Mouse (Mus musculus): ENCODE data around the gene Bri3bp.

Gene Bri3bp

DNA sequence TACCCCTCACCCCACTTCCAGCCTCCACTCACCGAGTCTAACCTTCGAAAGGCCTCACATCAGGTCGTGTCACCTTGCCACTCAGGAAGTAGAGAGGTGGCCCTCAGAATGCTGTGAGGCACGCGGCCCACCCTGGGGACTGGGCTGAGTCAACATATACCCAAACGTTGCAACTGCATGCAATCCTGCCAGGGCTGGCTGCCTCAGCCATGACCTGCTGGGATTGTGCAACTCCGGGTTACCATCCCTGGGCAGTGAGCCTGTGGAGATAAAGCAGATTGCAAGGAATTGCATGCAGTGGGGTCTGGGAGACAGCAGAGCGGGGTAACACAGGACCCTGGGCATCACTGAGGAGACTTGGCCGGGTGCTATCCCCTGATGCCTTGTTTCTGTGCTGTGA is 11.2 kb downstream of the Bri3bp start:
- DNase-seq (ENCODE audit: low spot score in 2 of 2), result no peak

DNA sequence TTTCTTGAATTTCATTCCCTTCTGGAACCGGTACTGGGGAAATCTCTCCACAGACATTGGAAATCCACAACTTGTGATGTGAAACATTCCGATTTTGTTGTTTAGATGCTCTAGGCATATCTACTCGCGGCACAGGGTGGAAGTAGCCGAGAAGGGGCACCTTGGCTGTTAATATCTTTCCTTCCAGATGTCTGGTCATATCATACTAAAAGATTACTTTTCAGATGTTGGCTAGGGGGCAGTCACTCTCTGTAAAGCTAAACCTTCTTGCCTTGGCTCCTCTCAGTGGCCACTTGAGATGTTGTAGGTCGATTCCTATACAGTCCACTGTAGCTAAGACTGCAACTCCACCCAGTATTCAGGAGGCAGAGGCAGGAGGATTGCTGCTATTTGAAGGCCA is 14.7 kb downstream of the Bri3bp start:
- no peak for DNase-seq (ENCODE audit: low spot score in 2 of 2)

DNA sequence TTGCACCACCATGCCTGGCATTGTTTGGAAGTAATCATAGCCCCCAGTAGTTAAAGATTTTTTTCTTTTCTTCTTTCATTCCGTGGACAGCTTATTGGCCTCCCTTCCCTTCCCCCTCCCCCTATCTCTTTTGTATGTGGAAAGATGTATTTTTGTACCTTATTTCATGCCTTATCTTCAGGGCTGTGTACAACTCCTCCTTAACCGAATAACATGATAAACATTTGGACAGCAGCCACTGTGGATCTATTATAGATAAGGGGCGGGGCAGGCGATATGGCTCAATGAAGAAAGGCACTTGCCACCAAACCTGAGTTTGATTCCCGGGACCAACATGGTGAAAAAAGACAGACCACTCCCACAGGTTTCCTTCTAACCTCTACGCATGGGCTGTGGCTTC is 16.2 kb downstream of the Bri3bp start:
- no peak for DNase-seq (ENCODE audit: low spot score in 2 of 2)

DNA sequence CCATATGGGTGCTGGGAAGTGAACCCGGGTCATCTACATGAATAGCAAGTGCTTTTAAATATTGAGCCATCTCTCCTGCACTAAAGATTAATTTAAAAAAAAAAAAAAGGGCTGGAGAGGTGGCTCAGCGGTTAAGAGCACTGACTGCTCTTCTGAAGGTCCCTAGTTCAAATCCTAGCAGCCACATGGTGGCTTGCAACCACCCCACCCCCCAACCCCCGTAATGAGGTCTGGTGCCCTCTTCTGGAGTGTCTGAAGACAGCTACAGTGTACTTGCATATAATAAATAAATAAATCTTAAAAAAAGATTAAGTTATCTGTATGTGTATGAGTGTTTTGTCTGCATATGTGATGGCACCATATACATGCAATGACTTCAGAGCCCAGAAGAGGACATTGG is 19.2 kb downstream of the Bri3bp start:
- DNase-seq (ENCODE audit: low spot score in 2 of 2), result no peak

DNA sequence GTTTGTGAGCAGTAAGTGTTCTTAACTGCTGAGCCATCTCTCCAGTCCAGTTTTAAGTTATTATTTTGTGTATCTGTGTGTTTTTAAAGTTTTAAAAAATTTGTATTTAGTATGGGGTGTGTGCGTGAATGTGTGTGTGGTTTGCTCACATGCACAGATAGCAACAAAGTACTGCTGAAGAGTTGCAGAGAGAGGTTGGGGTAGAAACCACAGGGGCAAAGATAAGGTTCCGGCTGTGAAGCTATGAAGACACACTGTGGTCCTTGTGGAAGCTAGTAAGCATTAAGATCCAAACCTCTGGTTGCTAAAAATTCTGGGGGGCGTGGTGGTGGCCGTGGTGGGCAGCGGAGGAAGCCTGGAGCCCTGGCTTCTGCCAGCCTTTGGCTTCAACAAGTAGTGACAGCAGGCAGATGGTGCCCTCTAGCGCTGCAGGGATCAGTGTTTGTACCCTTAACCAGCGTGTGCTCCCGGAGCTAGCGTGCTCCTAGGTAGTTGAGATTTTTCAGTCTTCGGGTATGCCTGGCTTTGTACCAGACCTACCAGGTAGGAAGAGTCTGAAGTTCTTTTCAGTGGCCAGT is 20.6 kb downstream of the Bri3bp start:
- peak; percentile 59 to 67 for DNase-seq (ENCODE audit: low spot score in 2 of 2)

DNA sequence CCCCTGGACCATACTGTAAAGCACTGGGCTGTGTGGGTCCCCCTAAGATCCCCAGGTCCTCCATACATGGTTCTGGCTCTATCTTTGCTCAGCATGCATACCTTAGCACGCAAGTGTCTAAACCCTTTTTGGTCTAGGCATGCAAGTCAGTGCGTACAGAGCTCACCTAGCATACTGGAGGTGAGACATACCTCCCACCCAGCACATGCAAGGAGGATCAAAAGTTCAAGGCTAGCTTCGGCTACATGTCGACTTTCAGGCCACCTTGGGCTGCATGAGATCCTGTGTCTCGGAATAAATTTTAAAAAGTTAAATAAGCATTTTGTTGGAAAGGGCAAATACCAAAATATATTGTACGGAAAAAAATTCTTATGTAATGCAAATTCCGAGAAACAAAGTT is 23.8 kb downstream of the Bri3bp start:
- DNase-seq (ENCODE audit: low spot score in 2 of 2), result no peak

DNA sequence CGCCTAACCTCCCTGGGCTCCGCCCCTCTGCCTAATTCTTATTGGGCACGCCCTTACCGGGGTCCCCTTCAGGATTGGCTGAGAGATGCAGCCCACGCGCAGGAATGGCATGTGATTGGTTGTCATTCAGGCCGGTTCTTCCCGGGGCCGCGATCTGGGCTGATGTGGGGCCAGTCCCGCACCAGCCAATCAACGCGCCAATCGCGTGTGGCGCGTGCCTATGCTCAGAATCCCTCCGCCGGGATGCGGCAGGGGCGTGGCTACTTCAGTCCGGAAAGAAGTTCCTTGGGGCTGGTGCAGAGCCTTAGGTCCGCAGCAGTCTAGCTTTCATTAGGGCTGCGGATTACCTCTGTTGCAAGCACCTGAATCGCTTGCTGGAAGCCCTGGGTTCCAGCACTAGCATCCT is 24.3 kb downstream of the Bri3bp start:
- peak; percentile 99 for DNase-seq (ENCODE audit: low spot score in 2 of 2)

DNA sequence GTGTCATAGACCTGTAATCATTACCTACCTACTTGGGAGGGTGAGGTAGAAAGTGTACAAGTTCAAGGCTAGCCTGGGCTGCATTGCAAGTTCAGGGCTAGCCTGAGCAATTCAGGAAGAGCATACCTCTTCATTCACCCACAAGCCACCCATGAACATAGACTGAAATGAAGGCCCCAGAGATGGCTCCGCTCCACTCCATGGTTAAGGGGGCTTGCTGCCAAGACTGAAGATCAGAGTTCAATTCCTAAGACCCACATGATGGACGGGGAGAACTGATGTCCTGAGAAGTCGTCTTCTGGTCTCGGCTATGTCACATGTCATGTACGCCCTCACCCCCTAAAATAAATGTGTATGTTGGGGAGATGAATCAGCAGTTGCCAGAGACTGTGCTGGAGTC is 25.1 kb downstream of the Bri3bp start:
- no peak for DNase-seq (ENCODE audit: low spot score in 2 of 2)

DNA sequence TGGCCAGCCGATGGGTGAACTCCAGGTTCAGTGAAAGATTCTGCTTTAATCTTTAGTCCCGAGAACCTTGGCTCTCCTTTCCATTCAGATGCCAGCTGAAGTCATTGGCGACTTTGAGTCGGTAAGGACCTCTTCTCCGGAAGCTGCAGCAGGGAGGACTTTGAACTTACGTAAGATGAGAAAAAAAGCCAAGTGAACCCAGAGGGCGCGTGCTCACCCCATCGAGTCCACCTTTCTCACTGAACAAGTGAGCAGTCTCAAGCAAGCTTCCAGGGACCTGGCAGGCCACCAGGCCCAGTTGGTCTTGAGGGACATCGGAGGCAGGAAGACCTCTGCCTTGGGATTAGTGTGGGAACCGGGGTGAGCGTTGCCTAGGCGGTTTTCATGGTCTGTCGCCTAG is 25.9 kb downstream of the Bri3bp start:
- DNase-seq (ENCODE audit: low spot score in 2 of 2), result no peak

DNA sequence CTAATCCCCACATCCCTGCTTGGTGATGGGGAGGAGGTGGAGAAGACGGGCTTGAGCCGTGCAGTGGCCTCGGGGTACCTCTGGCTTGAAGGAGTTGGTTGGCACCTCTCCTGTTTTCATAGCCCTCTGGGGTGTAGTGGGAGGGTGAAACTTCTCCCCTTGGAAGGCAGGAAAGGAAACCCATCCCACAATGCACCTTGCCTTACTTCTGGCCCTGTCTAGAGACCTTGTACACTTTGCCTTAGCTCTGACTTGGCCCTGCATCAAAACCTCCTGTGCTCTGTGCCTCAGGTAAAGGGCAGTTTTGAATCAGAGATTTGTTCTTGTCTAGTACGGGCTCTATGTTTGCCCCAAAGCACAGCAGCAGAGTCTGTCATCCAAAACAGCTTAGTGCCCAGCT is 29.3 kb downstream of the Bri3bp start:
- DNase-seq (ENCODE audit: low spot score in 2 of 2), result no peak

DNA sequence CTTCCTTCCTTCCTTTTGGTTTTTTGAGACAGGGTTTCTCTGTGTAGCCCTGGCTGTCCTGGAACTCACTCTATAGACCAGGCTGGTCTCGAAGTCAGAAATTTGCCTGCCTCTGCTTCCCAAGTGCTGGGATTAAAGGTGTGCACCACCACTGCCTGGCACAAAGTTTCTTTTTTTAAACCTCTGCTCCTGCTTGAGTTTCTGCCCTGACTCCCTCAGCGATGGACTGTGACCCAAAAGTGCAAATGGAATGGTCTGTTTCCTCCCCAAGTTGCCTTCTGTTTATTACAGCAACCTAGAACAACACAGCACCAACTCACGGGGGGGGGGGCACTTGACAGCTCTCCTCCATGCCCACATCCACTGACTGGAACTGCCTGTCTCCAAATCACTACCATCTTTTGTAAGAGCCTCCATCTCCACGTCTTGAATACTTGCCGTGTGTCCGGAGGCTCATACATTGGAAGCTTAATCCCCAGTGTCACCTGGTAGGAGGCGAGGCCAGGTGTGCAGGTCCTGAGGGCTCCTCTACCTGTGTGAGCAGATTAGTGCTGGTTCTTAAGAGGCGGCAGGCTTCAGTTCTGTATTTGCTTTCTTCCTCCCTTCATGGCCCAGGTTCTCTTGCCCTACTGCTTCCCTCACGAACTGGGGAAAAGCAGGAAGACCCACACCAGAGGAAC is 31.6 kb downstream of the Bri3bp start:
- DNase-seq (ENCODE audit: low spot score in 2 of 2), result no peak

DNA sequence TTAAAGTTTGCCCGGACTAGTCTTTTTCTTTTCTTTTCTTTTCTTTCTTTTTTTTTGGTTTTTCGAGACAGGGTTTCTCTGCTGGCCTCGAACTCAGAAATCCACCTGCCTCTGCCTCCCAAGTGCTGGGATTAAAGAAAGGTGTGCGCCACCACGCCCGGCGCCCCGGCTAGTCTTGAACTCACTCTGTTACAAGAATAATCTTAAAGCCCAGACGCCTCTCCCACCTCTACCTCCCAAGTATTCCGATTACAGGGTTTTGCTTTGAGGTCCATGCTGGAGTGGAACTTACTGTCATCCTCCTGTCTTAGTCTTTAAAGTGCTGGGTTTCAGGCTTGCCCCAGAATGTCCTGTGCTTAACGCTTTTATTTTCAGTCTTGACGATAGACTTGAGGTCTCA is 33.7 kb downstream of the Bri3bp start:
- no peak for DNase-seq (ENCODE audit: low spot score in 2 of 2)

DNA sequence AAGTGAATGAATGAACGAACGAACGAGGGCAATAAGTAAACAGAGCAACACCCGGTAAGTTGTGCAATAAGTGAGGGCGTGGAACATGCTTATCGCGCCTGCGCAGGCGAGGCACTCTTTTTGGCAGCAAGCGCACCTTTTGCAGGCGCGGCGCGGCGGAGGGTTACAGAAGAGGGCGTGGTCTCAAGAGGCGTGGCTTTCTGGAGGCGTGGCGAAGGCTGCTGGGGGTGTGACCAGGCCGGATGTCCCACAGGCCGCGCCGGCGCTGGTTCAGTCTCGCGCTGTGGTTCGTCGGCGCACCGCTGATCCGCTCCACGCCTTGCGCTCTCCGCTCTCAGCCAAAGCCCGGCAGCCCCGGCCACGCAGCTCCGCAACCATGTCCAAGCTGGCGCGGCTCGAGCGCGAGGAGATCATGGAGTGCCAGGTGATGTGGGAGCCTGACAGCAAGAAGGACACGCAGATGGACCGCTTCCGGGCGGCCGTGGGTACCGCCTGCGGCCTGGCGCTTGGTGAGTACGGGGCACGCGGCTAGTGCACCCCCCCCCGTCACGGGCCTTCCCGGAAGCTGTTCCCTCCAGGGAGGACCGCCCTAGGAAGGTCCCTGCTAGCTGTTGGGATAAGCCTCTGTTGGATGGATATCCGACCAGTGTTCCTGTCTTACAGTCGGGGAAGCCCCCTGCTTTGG is 34.4 kb downstream of the Bri3bp start, which contains the start of gene Aacs:
TSS of gene Aacs (plus strand) at position 214 of the 685 bp plus-strand sequence.
- DNase-seq (ENCODE audit: low spot score in 2 of 2), result peak; percentile 98 to 99

DNA sequence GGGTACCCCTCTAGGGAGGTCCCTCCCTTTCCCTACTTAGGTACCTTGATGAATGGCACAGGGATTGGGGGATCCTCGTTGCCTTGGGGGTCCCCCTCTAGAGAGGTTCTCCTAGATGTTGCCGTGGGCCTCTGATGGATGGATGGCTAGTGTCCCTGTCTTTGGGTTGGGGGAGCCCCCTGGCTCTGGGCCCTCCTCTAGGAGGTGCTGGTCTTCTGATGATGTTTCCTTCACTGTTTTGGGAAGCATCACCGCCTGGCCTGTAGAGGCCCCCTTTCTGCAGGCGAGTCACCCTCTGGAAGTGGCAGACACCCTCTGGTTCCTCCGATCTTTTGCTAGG is 34.9 kb downstream of the Bri3bp start:
- peak; percentile 66 to 81 for DNase-seq (ENCODE audit: low spot score in 2 of 2)

DNA sequence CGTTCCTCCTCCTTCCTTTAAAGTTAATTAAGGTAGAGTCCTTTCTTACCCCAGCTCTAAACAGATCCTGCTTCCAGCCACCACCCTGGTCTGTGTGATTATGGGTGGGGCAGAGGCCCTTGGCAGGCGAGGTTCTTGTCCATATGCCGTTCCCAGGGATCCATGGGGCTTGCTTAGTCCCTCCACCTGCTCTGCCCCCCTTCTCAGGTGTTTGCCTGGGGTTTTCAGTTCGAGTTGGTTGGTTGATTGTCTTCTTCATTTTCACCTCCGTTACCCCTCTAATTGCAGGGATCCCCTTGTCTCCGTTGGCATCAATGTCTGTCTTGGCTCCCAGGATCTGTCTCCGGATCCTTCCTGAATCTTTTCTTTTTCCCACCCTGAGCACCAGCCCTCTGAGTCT is 35.4 kb downstream of the Bri3bp start:
- DNase-seq (ENCODE audit: low spot score in 2 of 2), result no peak

DNA sequence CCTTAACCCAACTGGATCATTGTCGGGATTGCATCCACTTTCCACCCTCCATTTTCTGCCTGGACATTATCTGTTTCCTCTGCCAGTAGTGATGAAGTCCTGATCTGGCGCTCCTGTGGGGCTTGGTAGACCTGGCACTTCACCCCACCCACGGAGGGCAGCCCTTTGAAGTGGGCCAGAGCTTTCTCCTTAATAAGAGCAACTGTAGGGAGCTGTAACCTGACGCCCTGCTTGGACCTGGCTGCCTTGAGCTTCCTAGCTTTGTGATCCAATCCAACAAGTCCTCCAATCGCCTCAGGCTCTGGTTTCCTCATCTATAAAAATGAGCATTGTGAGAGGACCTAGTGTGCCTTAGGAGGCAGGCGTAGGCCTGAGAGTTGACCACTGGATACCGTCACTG is 36.2 kb downstream of the Bri3bp start:
- DNase-seq (ENCODE audit: low spot score in 2 of 2), result no peak

DNA sequence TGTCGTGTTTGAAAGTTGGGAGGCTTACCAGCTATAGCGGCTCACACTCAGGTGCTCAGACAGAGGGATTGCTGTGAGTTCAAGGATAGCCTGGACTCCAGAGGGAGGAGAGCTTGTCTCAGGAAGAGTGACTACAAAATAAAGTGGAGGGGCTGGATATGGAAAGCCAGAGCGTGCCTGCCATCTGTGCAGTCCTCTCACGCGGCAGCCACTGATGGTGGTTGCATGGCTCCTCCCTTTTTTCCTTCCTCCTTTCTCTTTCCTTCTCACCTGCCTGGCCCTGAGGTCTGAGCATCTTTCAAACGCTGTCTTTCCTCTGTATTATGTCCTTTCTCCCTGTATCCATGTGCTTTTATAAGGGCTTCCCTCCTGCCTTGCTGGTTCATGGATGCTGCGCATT is 36.7 kb downstream of the Bri3bp start:
- DNase-seq (ENCODE audit: low spot score in 2 of 2), result peak in 1 of 2 experiments; percentile 57

DNA sequence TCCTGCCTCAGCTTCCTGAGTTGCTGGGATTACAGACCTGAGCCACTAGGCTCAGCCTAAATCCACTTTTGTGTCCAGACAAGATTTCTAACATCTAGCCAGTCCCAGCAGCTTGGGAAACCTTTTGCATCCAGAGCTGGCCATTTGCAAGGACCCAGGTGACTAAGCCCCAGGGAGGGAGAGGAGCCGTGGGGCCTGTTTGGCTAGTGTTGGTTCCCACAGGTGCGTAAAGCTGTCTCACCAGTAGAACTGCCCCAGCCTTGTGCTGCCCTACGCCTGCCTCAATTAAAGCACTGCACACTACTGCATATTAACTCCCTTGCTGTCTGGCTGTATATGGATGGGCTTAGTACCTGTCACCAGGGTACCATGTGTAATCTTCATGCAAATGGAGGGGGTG is 38.0 kb downstream of the Bri3bp start:
- DNase-seq (ENCODE audit: low spot score in 2 of 2), result no peak

DNA sequence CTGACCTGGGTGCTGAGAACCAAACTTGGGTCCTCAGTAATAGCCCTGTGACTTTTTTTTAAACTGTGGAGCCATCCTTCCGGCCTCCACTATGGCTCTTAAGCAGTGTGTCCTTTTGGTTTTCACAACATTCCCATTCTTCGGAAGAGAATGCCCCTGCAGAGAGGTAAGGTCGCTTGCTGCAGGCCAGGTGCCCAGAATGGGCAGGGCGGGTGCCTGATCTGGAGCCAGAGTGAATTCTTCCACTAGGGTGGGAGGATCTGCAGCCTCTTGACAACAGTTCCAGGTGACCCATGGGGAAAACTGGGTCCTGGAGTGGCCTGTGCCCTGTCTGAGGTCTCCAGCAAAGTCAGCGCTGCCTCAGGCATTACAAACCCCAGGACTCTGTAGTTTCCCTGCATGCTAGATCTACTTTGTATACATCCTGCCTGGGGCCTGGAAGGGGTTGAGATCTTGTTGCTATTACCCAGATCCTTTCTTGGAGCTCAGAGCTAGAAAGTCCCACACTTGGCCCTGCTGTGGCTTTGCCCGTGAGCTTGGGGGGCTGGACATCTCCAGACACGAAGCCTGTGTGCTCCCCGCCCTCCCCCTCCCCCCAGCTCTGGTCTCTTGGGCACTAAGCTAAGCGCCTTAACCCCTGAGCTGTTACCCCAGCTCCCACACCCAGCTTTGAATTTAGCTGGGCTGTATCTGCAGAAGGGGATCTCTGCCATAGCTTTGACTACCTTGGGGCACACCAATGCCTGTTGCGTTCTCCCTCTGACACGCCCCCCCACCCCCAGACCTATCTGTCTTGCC is 39.3 kb downstream of the Bri3bp start:
- no peak for DNase-seq (ENCODE audit: low spot score in 2 of 2)

DNA sequence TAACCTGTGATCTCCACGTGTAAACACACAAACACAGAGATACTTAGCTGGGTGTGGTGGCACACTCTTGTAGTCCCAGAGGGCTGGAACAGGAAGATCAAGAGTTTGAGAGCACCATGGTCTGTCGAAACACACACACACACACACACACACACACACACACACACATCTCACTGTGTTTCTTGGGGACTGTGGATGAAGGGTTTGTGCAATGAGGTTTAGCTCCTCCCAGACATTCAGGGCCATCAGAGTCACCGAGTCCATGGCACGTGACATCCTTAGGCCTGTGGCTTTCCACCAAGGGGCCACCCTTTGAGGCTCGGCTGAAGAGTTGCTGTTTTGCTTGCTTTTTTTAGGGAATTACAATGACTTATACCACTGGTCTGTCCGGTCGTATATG is 41.1 kb downstream of the Bri3bp start:
- DNase-seq (ENCODE audit: low spot score in 2 of 2), result no peak

DNA sequence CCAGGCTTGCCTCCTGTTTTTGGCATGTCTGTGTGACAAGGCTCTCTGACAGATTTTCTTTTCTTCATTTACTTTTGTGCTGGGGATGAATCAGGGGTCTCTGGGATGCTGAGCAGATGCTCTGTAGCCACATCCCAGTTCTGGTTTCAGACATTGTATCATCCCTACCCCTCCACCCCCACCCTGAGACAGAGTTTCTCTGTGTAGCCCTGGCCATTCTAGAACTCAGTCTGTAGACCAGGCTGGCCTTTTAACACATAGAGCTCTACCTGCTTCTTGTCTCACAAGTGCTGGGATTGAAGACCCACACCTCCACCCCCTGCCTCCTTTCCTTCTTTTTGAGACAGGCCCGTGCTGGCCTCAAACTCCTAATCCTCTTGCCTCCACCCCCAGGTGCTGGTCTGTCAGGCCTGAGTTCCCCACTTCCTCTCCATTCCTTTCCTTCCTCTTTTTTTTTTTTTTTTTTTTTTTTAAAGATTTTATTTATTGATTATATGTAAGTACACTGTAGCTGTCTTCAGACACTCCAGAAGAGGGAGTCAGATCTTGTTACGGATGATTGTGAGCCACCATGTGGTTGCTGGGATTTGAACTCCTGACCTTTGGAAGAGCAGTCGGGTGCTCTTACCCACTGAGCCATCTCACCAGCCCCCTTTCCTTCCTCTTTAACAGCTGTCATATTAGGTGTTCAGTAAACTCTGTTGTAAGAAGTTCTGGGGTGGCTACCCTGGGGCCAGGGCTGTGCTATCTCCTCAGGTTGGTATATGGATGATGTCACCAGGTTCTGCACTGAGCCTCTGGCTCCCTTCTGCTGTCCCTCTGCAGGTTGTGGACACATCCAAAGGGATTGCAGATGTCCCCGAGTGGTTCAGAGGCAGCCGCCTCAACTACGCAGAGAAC is 42.6 kb downstream of the Bri3bp start:
- DNase-seq (ENCODE audit: low spot score in 2 of 2), result no peak

Measured in right cerebral cortex, postnatal 10 days (tissue).